Mouse (Mus musculus) kidney, embryonic 16.5 days (tissue): Measurements from ENCODE around the gene Csrnp3. TPM values are rescaled to one million over a fixed set of nuclear protein-coding genes. Genes with fewer than 3 reads are reported as not detected.
A peak's percentile ranks its signal among the peaks of the same experiment; 100 is the strongest.

Experiments
- ATAC-seq: fragments of 200-750 bp; cut with Nextera tagmentation; 2 replicates; pipeline ENCODE4 v1.8.0; 2017; ENCODE audit warnings: moderate TSS enrichment; ENCODE audit not compliant: low FRiP score, low TSS enrichment
- H3K27ac ChIP-seq: fragments of 300-500 bp; sonication (generic); 2 replicates; pipeline ENCODE4 v1.5.1; 2014; ENCODE audit warnings: low read length
- H3K27me3 ChIP-seq: fragments of 300-500 bp; sonication (generic); 2 replicates; pipeline ENCODE4 v1.6.1; 2014; ENCODE audit warnings: low read length, control low read depth, mixed read lengths; ENCODE audit not compliant: insufficient read depth
- H3K36me3 ChIP-seq: fragments of 300-500 bp; sonication (generic); 2 replicates; pipeline ENCODE4 v1.6.1; 2014; ENCODE audit warnings: low read length, control low read depth, mixed read lengths; ENCODE audit not compliant: insufficient read depth
- H3K4me1 ChIP-seq: fragments of 300-500 bp; sonication (generic); 2 replicates; pipeline ENCODE4 v1.6.1; 2014; ENCODE audit warnings: low read length, control low read depth, mixed read lengths; ENCODE audit not compliant: insufficient read depth
- H3K4me2 ChIP-seq: fragments of 300-500 bp; sonication (generic); replicated peaks from 2 replicates; pipeline ENCODE4 v1.6.1; 2014; ENCODE audit warnings: low read depth, low read length
- H3K4me3 ChIP-seq: fragments of 300-500 bp; sonication (generic); 2 replicates; pipeline ENCODE4 v1.5.1; 2014; ENCODE audit warnings: mild to moderate bottlenecking, low read length
- H3K9ac ChIP-seq: fragments of 300-500 bp; sonication (generic); replicated peaks from 2 replicates; pipeline ENCODE4 v1.6.1; 2014; ENCODE audit warnings: low read length
- H3K9me3 ChIP-seq: fragments of 300-500 bp; sonication (generic); 2 replicates; pipeline ENCODE4 v1.6.1; 2016; ENCODE audit warnings: low read length, control low read depth
- WGBS: fragments of 180-500 bp; shearing (Covaris S2); extraction: QIAGEN DNeasy Blood & Tissue Kit; methylation state at CpG from one replicate; pipeline ENCODE4 v1.1.7; 2014; 5-methylcytosine and 5-hydroxymethylcytosine counted together
- polyA plus RNA-seq: library from polyadenylated mRNA; unstranded; fragments of >200 nt; fragmentation: Nextera tagmentation; extraction: Ambion mirVana; gene quantifications from 2 replicates; pipeline ENCODE4 v1.2.1, GENCODE M21; 2015

The Csrnp3 gene
- polyA plus RNA-seq, 1 experiment from 2014 or later = 1.8 TPM

DNA sequence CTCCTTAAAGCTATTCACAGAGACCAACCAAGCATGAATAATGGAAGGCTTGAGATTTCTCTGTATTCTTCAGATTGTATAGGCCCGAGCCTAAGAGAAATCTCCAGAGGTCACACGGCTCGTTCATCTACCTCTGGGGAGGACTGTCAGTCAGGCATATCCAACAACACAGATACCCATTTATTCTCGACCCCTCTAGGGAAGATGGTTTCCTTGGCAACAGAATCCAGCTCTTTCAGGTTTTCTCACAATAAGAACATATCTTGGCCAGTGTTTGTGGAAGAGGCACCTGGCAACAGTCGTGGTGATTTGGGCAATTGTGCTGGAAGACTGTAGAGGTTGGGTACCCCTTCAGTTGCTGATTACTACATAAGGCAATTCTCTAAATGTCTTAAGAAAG, 183.2 kb downstream of the Csrnp3 start:
- H3K36me3 ChIP-seq = no peaks in the 10 kb centered on the region
- no peak overlapping the region for H3K9ac ChIP-seq
- no peak overlapping the region for H3K27ac ChIP-seq
- H3K9me3 ChIP-seq = no peaks in the 10 kb centered on the region
- H3K4me2 ChIP-seq = no peak overlapping the region
- H3K4me3 ChIP-seq = no peak overlapping the region
- 37% methylated on average over 5 of the region's 5 CpGs for WGBS
- H3K27me3 ChIP-seq = no peaks in the 10 kb centered on the region
- peak; percentile 31; the same call in 1 of the 2 replicates for ATAC-seq
- H3K4me1 ChIP-seq = no peaks in the 10 kb centered on the region

DNA sequence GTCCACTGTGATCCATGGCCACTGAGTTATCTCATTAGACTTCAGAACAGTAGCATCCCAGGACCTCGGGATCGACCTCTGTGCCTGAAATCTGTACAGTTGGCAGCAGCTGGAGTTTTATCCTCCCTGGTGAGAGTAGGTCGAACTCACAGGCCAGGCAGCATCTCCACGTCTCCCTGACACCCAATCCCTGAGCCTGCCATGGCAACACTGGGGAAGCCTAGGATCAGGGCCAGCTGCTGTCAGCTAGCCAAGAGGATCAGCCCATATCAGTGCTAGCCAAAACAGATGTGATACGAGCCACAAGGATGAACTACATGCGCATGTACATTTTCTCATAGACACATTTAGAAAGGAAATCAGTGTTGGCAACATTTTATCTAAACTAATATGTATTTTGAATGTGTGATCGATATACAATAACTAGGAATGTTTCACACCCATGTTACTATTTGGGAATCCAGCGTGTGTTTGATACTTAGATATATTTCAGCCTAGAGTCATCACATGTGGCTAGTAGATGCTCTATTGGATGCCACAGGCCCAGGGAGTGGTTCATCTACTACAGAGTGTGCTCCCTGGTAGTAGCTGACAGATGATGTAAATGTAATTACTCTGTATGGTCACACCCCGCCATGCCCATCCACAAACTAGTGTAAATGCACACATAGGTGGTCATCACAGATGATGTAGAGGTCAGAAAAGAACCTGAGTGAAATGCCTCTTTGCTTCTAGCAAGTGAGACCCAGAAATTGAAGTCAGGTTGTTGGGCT, 189.5 kb downstream of the Csrnp3 start:
- H3K4me3 ChIP-seq = no peak overlapping the region
- H3K4me2 ChIP-seq = no peak overlapping the region
- no peaks in the 10 kb centered on the region for H3K4me1 ChIP-seq
- 65% methylated on average over 9 of the region's 9 CpGs for WGBS
- H3K27ac ChIP-seq = no peak overlapping the region
- H3K9me3 ChIP-seq = no peaks in the 10 kb centered on the region
- 0 out of 2 replicates have a peak, but pooled peaks have one; percentile 15 for ATAC-seq
- no peaks in the 10 kb centered on the region for H3K36me3 ChIP-seq
- no peaks in the 10 kb centered on the region for H3K27me3 ChIP-seq
- no peak overlapping the region for H3K9ac ChIP-seq

DNA sequence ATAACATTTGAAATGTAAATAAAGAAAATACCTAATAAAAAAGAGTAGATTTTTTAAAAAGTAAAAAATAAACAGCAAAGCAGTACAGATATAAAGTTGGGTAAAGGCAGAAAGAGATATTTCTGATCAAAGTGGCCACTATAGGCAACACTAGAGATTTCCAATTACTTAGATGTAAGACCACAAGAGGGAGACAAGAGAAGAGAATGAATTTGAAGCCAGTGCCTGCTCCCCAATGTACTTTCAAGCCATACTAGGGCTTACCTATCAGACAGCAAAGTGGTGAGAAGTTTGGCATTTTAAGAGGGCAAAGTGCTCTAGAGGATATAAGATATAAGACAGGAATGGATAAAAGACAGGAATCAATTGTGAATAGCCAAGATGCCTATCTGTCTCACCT, 195.0 kb downstream of the Csrnp3 start:
- Histone ChIP-seq H3K4me1 (no peaks in the 10 kb centered on the region), H3K9ac (no peak overlapping the region), H3K36me3 (no peaks in the 10 kb centered on the region), H3K4me2 (no peak overlapping the region), H3K4me3 (no peak overlapping the region), H3K9me3 (no peaks in the 10 kb centered on the region), H3K27me3 (no peaks in the 10 kb centered on the region), H3K27ac (no peak overlapping the region)
- ATAC-seq = no peak; the same call in 1 of the 2 replicates

DNA sequence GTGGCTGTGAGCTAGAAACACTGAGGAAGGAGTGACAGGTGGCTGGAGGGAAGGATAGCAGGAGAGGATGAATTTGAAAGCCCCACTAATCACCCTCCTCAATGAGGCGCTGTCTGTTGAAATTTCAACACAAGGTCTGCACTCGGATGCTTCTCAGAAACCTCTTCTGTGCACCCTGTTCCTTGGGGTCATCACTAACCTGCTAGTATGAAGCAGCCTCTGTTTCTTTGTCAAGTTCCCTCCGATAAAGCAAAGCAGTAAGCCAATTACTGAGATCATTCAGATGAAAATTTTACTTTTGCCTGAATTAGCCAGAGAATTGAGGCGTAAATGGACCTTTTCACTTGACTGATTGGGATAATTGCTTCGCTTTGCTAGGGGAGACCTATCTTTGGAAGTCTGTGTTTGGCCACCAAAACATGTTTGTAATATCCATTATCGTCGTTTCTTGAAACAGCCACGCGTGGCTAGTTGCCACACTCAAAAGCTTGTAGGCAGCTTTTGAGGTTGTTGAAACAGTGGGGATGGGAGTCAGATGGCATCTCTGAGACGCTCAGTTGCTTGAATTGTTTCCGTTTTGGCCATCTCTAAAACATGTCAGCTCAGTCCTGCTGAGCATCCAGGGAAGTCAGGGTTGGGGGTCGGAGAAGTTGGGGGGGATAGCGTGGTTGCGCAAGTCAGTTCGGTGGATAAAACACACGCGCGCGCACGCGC, 195.8 kb downstream of the Csrnp3 start:
- no peak overlapping the region for H3K4me3 ChIP-seq
- no peak overlapping the region for H3K27ac ChIP-seq
- H3K9me3 ChIP-seq = no peaks in the 10 kb centered on the region
- no peaks in the 10 kb centered on the region for H3K4me1 ChIP-seq
- ATAC-seq = 0 out of 2 replicates have a peak, but pooled peaks have one; percentile 46
- H3K36me3 ChIP-seq = no peaks in the 10 kb centered on the region
- H3K4me2 ChIP-seq = peak overlapping the region; percentile 19; the same call in 1 of the 2 replicates
- WGBS = 80% methylated on average over 21 of the region's 21 CpGs
- no peaks in the 10 kb centered on the region for H3K27me3 ChIP-seq
- H3K9ac ChIP-seq = no peak overlapping the region

DNA sequence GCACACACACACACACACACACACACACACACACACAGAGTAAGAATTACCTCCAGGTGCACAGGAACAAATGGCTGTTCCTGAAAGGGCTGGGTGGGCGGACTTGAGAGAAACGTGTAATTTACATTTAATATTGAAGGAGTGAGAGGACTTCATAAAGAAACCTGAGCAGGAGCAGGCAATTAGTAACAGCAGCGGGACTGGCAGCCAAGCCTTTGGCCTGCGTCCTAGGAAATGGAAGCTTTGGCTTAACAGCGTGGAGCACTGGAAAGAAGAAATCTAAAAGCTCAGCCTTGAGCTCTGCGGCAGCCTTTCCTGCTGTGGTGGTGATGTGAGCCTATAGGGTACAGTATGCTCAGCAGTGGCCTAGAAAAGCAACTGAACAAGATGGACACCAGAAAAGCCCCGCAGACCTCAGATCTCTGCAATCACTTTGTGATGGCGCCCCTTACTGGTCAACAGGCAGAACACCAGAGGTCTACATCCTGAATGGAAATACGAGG, 196.4 kb downstream of the Csrnp3 start:
- Histone ChIP-seq H3K4me3 (no peak overlapping the region), H3K9me3 (no peaks in the 10 kb centered on the region), H3K27ac (no peak overlapping the region), H3K4me2 (0 out of 2 replicates have a peak overlapping the region, but pooled peaks have one; percentile 19), H3K4me1 (no peaks in the 10 kb centered on the region), H3K9ac (no peak overlapping the region), H3K27me3 (no peaks in the 10 kb centered on the region), H3K36me3 (no peaks in the 10 kb centered on the region)
- WGBS = 66% methylated on average over 9 of the region's 9 CpGs
- ATAC-seq = peak; percentile 63

DNA sequence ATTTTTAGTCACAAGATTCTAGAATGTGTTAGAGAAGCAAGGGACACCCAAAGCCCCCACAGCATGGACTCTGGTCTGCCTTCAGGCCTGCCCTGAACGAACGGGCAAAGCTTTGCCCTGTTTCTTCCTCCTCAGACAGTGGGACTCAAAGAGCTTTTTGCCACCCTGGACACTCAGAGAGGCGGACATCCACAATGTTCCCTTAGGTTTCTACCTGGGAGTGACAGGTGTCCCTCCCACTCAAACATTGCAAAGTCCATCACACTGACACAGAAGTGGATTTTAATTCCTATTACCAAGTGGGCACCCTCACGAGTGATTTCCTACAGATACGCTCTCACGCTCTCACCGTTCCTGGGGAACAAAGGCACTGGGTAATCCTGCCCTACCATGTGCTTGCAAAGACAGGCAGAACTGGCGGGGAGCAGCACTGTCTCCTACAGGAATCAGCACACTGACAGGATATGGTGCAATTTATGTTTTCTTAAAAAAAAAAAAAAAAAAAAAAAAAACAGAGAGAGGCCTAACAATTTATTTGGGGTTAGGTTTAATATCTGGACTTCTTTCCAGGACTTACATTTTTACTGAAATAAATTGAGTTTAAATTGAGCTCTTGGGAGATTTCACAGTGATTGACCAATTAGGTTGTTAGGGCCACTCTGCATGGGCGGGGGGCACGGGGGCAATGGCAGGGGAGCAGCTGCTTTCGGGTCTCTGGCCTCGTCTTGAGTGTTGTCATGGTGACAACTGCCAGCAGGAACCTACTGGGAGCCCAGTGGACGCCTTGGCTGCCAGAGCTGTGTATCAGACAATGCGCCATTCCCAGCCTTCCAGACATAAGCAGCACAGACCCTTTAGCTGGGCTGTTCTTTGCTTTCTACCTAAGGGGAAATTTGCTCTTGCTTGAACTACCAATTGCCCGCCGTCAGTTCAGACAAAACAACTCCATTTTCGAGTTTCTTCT, 198.2 kb downstream of the Csrnp3 start:
- 69% methylated on average over 17 of the region's 17 CpGs for WGBS
- H3K9me3 ChIP-seq = no peaks in the 10 kb centered on the region

DNA sequence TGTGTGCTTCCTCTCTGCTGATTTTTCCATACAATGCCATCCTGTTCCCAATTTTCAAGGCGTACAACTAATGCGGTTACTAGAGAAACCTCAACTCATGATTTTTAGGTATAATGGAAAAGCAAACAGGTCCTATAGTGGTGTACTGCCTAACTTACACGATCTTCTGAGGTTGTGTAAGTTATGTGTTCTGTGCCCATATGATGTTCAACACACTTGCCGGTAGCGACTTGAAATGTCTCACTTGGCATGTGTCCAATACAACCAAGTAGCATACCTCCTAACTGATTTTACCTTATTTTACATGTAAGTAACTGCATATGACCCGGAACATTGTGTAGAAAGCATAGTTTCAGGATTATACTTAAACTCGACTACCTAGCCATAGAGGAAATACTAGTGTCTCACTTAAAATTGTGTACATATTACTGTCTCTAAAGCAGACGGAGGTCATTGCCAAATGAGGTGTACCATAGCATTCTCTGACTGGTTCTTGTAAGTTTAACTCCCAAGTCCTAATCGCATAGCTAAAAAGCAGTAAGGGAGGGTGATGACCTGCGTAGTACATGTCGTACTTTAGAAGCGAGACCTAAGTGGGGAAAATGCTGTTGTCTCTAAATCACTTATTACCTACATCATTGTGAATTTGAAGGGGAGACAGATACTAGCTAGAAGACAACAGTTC, 199.0 kb downstream of the Csrnp3 start:
- H3K36me3 ChIP-seq = no peaks in the 10 kb centered on the region
- no peaks in the 10 kb centered on the region for H3K4me1 ChIP-seq
- no peaks in the 10 kb centered on the region for H3K27me3 ChIP-seq
- no peaks in the 10 kb centered on the region for H3K9me3 ChIP-seq
- H3K4me3 ChIP-seq = no peak overlapping the region
- no peak overlapping the region for H3K4me2 ChIP-seq
- H3K27ac ChIP-seq = no peak overlapping the region
- no peak for ATAC-seq
- WGBS = 91% methylated on average over 12 of the region's 12 CpGs
- no peak overlapping the region for H3K9ac ChIP-seq

More for the DNA sequence above, 198.2 kb downstream of the Csrnp3 start:
- H3K36me3 ChIP-seq = no peaks in the 10 kb centered on the region
- H3K9ac ChIP-seq = no peak overlapping the region
- no peak for ATAC-seq
- H3K4me1 ChIP-seq = no peaks in the 10 kb centered on the region
- H3K27me3 ChIP-seq = no peaks in the 10 kb centered on the region
- H3K4me3 ChIP-seq = no peak overlapping the region
- no peak overlapping the region for H3K4me2 ChIP-seq
- no peak overlapping the region for H3K27ac ChIP-seq

DNA sequence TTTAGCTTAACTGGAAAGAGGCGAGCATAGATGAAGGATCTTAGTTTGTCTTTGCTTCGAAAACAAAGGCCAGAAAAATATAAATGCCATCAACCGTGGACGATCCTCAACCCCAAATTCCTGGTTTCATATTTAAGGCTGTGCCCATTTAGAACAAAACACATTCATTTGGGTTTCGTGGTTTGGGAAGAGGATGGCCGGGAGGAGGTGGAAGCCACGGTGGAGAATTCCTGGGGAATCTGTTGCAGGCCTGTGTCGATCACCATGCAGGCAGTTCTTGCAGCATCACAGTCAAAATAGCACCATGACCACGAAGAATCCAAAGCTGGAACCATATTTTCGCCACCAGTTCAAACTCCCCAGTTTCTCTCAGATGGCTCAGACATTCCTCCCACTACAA, 217.7 kb downstream of the Csrnp3 start:
- ATAC-seq = no peak
- Histone ChIP-seq H3K4me2 (no peak overlapping the region), H3K4me3 (no peak overlapping the region), H3K27ac (no peak overlapping the region), H3K9me3 (no peaks in the 10 kb centered on the region), H3K36me3 (no peaks in the 10 kb centered on the region), H3K4me1 (no peaks in the 10 kb centered on the region), H3K9ac (no peak overlapping the region), H3K27me3 (no peaks in the 10 kb centered on the region)
- WGBS = 89% methylated on average over 10 of the region's 10 CpGs

DNA sequence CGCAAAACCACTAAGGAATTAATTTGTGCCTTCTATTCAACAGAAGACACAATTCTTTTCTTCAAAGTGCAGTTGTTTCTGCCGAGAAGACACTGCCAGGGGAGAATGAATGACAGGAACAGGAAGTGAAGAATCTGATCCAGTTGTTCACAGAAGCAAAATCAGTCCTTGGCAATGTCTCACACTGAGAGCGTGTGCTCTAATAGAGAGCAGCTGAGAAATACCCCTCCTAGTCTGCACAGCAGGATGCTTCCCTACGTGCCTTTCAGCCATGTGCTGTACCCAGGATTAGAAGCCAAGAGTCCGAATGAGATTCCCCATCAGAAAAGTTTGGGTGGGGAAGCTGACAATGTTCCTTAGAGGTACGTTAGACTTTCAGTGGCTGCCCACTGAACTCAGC, 223.9 kb downstream of the Csrnp3 start:
- ATAC-seq = no peak
- no peak overlapping the region for H3K27ac ChIP-seq
- 63% methylated on average over 6 of the region's 6 CpGs for WGBS

More for the DNA sequence above, 223.9 kb downstream of the Csrnp3 start:
- H3K4me3 ChIP-seq = no peak overlapping the region
- H3K9ac ChIP-seq = no peak overlapping the region
- H3K36me3 ChIP-seq = no peaks in the 10 kb centered on the region
- H3K4me1 ChIP-seq = no peaks in the 10 kb centered on the region
- H3K9me3 ChIP-seq = no peaks in the 10 kb centered on the region
- H3K4me2 ChIP-seq = no peak overlapping the region
- H3K27me3 ChIP-seq = no peaks in the 10 kb centered on the region
